Mouse (Mus musculus) forebrain, embryonic 16.5 days (tissue): ENCODE data around the gene Rbfox1. TPM values are rescaled to one million over a fixed set of nuclear protein-coding genes. Genes with fewer than 3 reads are reported as not detected.
A peak's percentile ranks its signal among the peaks of the same experiment; 100 is the strongest.

Experiments
- ATAC-seq: fragments of 200-750 bp; cut with Nextera tagmentation; 2 replicates; pipeline ENCODE4 v1.8.0; 2017; ENCODE audit warnings: mild to moderate bottlenecking, moderate library complexity
- H3K27ac ChIP-seq: fragments of 300-500 bp; sonication (generic); 2 replicates; pipeline ENCODE4 v1.5.1; 2014; ENCODE audit warnings: low read length, control low read depth
- H3K27me3 ChIP-seq: fragments of 300-500 bp; sonication (generic); replicated peaks from 2 replicates; pipeline ENCODE4 v1.6.1; 2014; ENCODE audit warnings: low read length; ENCODE audit not compliant: control insufficient read depth, insufficient read depth
- H3K36me3 ChIP-seq: fragments of 300-500 bp; sonication (generic); 2 replicates; pipeline ENCODE4 v1.6.1; 2014; ENCODE audit not compliant: control insufficient read depth, insufficient read depth
- H3K4me1 ChIP-seq: fragments of 300-500 bp; sonication (generic); replicated peaks from 2 replicates; pipeline ENCODE4 v1.6.1; 2014; ENCODE audit warnings: low read length; ENCODE audit not compliant: control insufficient read depth, insufficient read depth
- H3K4me2 ChIP-seq: fragments of 300-500 bp; sonication (generic); 2 replicates; pipeline ENCODE4 v1.6.1; 2014; ENCODE audit warnings: mild to moderate bottlenecking, low read length, control low read depth
- H3K4me3 ChIP-seq: fragments of 300-500 bp; sonication (generic); replicated peaks from 2 replicates; pipeline ENCODE4 v1.5.1; 2014; ENCODE audit warnings: mild to moderate bottlenecking, low read length, control low read depth
- H3K9ac ChIP-seq: fragments of 300-500 bp; sonication (generic); replicated peaks from 2 replicates; pipeline ENCODE4 v1.6.1; 2014; ENCODE audit warnings: low read depth, low read length, control low read depth
- H3K9me3 ChIP-seq: fragments of 300-500 bp; sonication (generic); 2 replicates; pipeline ENCODE4 v1.6.1; 2016; ENCODE audit warnings: low read length; ENCODE audit not compliant: control insufficient read depth
- WGBS: fragments of 180-500 bp; shearing (Covaris S2); extraction: QIAGEN DNeasy Blood & Tissue Kit; methylation state at CpG from one replicate; pipeline ENCODE4 v1.1.7; 2014; 5-methylcytosine and 5-hydroxymethylcytosine counted together
- polyA plus RNA-seq: library from polyadenylated mRNA; unstranded; fragments of >200 nt; fragmentation: Nextera tagmentation; extraction: Ambion mirVana; gene quantifications from 2 replicates; pipeline ENCODE4 v1.2.1, GENCODE M21; 2015

The Rbfox1 gene
- polyA plus RNA-seq, 1 experiment from 2014 or later = 210 TPM

DNA sequence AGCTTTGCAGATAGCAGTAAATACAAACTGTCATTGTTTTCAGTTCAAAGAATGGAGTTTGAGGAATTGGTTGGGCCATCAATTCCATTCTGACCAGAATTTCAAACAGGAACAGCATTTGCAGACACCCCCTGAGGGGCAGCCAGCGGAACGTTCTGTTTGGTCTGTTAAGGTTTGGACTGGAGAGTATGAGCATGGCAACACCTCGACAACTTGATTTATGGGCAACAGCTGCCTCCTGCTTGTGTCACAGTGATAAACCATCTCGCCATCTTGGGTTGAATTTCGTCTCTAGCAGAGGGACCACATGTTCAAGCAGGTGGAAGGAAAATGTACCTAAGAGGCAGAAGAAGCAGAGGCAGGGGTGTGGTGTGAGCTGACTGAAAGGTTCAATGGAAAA is 949.9 kb downstream of the Rbfox1 start:
- H3K36me3 ChIP-seq = no peaks in the 10 kb centered on the region
- WGBS = 65% methylated on average over 5 of the region's 5 CpGs
- H3K4me3 ChIP-seq = no peak overlapping the region
- H3K4me1 ChIP-seq = peaks cover 6% of the 10 kb centered on the region
- no peak for ATAC-seq
- no peak overlapping the region for H3K4me2 ChIP-seq
- no peaks in the 10 kb centered on the region for H3K27me3 ChIP-seq
- H3K9me3 ChIP-seq = no peaks in the 10 kb centered on the region
- H3K9ac ChIP-seq = no peak overlapping the region
- no peak overlapping the region for H3K27ac ChIP-seq

DNA sequence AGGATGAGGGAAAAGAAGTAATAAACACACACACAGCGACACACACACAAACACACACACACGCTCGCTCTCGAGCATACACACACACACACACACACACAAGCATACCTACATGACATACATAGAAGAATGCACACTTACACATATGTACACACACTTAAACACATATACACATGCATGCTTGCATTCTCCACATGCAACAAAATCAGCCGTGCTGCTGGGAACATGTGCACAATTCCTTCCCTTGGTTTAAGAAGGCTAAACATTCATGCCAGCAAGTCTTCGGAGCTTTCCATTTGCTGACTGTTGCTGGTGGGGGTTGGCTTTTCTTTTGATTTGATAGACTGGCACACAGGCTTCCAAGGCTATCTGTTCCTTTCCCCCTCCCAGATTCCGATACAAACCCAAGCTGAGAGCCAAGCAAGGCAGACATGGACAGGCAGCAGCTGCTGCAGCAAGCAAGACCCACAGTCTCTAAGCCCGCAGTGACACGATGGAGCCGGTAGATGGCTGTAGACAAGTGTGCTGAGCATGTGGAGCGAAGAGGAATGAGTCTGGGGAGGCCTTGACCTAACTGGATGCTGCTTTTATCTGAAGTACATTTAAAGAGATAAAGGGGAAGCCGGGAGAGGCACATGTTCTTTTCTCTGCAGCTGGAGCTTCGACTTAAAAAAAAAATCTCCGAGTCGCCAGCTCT is 954.3 kb downstream of the Rbfox1 start:
- Histone ChIP-seq H3K27ac (no peak overlapping the region), H3K4me1 (peaks cover 6% of the 10 kb centered on the region), H3K36me3 (no peaks in the 10 kb centered on the region), H3K4me2 (no peak overlapping the region), H3K27me3 (no peaks in the 10 kb centered on the region), H3K4me3 (no peak overlapping the region), H3K9ac (no peak overlapping the region), H3K9me3 (no peaks in the 10 kb centered on the region)
- peak; percentile 92 for ATAC-seq
- WGBS = 32% methylated on average over 15 of the region's 15 CpGs

DNA sequence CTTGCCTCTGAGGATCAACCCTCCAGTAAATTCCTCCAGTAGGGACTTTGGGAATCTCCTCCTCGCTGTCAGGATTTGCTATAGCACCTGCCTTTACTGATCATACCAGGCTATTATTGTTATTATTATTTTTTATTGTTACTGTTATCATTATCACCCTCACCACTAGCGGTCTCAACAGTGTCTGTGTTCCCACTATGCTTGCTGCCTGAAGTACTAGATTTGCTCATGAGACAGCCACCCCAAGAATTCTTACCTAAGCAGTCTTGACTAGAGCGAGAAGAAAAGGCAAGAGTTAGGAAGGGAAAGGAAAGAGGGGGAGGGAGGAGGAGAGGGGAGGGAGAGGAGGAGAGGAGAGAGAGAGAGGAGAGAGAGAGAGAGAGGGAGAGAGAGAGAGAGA is 954.9 kb downstream of the Rbfox1 start:
- Histone ChIP-seq H3K27me3 (no peaks in the 10 kb centered on the region), H3K27ac (no peak overlapping the region), H3K36me3 (no peaks in the 10 kb centered on the region), H3K4me2 (no peak overlapping the region), H3K9me3 (no peaks in the 10 kb centered on the region), H3K4me3 (no peak overlapping the region), H3K4me1 (peaks cover 6% of the 10 kb centered on the region), H3K9ac (no peak overlapping the region)
- WGBS = 52% methylated on average over 3 of the region's 3 CpGs
- peak; percentile 20 for ATAC-seq

DNA sequence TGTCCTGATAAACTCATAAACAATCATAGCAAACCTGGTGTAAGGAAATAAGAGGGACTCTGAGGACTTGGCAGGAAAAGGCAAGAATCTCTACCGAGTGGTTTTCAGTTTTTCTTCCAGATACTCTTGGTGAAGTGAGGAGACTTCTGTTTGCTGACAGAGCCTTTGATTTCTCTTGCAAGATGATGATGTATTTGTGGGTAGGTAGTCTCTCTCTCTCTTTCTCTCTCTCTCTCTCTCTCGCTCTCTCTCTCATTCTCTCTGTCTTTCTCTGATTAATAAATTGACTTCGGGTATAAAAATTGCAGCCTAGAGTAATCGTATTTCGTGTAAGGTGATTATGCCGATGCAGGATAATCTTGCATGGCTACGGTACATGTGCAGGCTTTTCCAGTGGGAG is 955.3 kb downstream of the Rbfox1 start:
- no peaks in the 10 kb centered on the region for H3K9me3 ChIP-seq
- no peak overlapping the region for H3K4me3 ChIP-seq
- H3K27me3 ChIP-seq = no peaks in the 10 kb centered on the region
- no peak overlapping the region for H3K4me2 ChIP-seq
- no peak for ATAC-seq
- H3K9ac ChIP-seq = no peak overlapping the region
- peaks cover 6% of the 10 kb centered on the region for H3K4me1 ChIP-seq
- H3K36me3 ChIP-seq = no peaks in the 10 kb centered on the region
- no peak overlapping the region for H3K27ac ChIP-seq
- WGBS = 68% methylated on average over 7 of the region's 7 CpGs

DNA sequence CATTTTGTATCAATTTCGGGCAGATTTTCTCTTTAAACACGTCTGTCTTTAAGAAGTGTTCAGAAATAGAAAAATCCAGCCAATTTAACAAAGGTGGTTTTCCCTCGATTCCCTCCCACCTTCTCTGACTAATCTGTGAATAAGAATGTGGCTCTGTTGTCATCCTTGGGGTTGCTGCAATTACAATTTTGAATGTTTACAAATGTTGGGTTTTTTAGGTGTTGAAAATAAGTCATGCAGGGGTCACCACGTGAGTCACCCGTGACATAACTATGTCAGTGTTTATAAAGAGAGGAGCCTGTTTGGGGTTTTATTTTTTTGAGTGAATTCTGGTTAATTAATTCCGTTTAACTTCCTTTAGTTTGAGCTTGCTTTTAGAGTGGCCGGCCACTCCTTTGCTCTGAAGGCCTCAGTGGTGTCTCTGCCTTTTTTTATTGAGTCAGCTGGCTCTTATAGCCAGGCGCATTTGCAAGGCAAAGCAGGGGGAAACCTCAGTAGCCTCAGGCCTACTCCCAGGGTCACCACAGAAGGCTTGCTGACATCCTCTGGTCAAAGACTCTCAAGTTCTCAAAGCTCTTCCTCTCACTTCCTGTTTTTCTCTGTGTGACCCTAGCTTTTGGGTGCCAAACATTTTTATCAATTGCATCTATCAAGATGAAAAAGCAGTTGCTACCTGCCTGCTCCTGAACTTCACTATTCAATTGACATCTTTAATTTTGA is 957.1 kb downstream of the Rbfox1 start:
- ATAC-seq = no peak
- Histone ChIP-seq H3K36me3 (no peaks in the 10 kb centered on the region), H3K4me1 (peaks cover 6% of the 10 kb centered on the region), H3K9ac (no peak overlapping the region), H3K4me3 (no peak overlapping the region), H3K27me3 (no peaks in the 10 kb centered on the region), H3K4me2 (no peak overlapping the region), H3K27ac (no peak overlapping the region), H3K9me3 (no peaks in the 10 kb centered on the region)
- WGBS = 25% methylated on average over 8 of the region's 8 CpGs

DNA sequence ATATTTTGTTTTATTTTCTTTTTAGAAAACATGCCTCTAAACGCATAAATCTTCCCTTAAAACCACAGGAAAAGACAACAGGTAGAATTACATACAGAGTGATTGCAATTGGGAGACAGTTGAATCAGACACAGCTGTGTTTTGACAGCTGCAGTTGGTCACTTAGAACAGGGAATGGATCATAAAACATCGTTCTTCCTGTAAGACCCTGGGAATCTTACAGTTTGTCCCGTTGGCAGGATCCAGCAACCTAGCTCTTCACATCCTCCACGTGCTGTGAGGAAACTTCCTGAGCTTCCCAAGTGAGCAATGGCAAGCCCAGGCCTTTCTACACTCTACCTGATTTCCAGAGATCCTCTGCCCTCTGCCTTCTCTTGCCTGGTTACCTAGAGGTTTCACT is 959.5 kb downstream of the Rbfox1 start:
- H3K36me3 ChIP-seq = no peaks in the 10 kb centered on the region
- no peak overlapping the region for H3K4me3 ChIP-seq
- H3K27me3 ChIP-seq = no peaks in the 10 kb centered on the region
- no peak overlapping the region for H3K4me2 ChIP-seq
- H3K9me3 ChIP-seq = no peaks in the 10 kb centered on the region
- 0 out of 2 replicates have a peak, but pooled peaks cover 5% of the 10 kb centered on the region for H3K4me1 ChIP-seq
- 79% methylated on average over 4 of the region's 4 CpGs for WGBS
- no peak overlapping the region for H3K27ac ChIP-seq
- no peak overlapping the region for H3K9ac ChIP-seq
- no peak for ATAC-seq

DNA sequence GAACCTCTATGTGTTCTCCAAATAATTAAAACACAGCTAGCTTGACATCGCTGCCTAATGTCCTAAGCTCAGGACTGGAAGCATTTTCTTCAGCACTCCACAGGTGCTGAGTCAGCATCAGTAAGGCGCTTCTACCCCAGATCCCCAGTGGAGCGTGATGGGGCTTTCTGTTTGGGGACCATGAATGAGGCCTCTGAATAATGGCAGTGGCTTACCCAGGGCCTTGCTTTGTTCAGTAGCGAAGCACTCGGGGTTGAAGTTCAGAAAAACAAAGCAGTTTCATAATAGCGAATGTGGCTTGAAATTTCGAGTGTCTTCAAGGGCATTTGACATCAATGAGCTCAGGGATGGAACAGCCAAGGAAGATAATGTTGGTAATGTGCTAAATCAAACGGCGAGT is 966.2 kb downstream of the Rbfox1 start:
- H3K9ac ChIP-seq = no peak overlapping the region
- no peaks in the 10 kb centered on the region for H3K36me3 ChIP-seq
- ATAC-seq = no peak
- H3K4me1 ChIP-seq = peaks cover 3% of the 10 kb centered on the region; the same call in 1 of the 2 replicates
- H3K4me2 ChIP-seq = no peak overlapping the region
- H3K9me3 ChIP-seq = no peaks in the 10 kb centered on the region
- H3K27me3 ChIP-seq = no peaks in the 10 kb centered on the region
- no peak overlapping the region for H3K4me3 ChIP-seq
- WGBS = 15% methylated on average over 9 of the region's 9 CpGs
- no peak overlapping the region for H3K27ac ChIP-seq

DNA sequence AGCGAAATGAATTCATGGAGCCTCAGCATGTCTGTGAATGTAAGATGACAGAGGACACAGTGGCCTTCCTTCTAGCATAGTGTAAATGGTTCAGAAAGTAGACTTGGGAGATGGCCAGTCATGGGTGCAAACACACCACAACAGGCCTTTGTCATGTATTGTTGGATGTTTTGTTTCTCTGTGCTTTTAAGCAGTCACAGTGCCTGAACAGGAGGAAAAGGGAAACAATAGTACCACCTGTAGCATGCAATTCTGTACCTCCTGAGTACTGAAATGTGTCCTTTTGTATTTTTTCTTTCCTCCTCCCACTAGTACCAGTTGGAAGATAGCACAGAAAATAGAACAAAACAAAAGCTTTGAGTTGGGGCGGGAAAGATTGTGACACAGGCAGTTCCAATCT is 968.6 kb downstream of the Rbfox1 start:
- H3K27ac ChIP-seq = no peak overlapping the region
- H3K4me1 ChIP-seq = no peaks in the 10 kb centered on the region; the same call in 1 of the 2 replicates
- H3K4me2 ChIP-seq = no peak overlapping the region
- no peaks in the 10 kb centered on the region for H3K36me3 ChIP-seq
- H3K9me3 ChIP-seq = no peaks in the 10 kb centered on the region
- ATAC-seq = no peak
- no peak overlapping the region for H3K9ac ChIP-seq
- H3K27me3 ChIP-seq = no peaks in the 10 kb centered on the region
- 70% methylated on average over 2 of the region's 2 CpGs for WGBS
- no peak overlapping the region for H3K4me3 ChIP-seq

DNA sequence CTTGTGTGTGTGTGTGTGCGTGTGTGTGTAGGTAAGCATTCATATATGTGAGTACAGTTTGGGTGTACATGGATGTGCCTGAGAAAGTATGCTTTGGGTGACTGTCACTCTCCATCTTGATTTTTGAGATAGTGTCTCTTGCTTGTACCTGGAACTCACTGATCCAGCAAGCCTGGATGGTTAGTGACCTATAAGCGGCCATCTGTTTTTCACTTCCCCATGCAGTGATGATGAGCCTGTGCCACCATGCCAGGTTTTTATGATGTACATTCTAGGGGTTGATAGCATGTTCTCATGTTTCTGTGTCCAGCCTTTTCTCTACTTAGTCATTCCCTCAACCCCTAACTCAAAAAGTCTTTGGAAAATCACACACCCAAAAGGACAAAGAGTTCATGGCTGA is 976.5 kb downstream of the Rbfox1 start:
- Histone ChIP-seq H3K27me3 (no peaks in the 10 kb centered on the region), H3K4me3 (no peak overlapping the region), H3K9me3 (no peaks in the 10 kb centered on the region), H3K4me2 (no peak overlapping the region), H3K27ac (no peak overlapping the region), H3K4me1 (no peaks in the 10 kb centered on the region), H3K9ac (no peak overlapping the region), H3K36me3 (no peaks in the 10 kb centered on the region)
- no peak for ATAC-seq
- 94% methylated on average over 2 of the region's 2 CpGs for WGBS
